Mouse (Mus musculus) heart, embryonic 12.5 days (tissue): ENCODE measurements around the gene Atg9b. TPM values are rescaled to one million over a fixed set of nuclear protein-coding genes. Genes with fewer than 3 reads are reported as not detected.

Experiments used
- ATAC-seq: fragments of 200-750 bp; cut with Nextera tagmentation; 2 replicates; pipeline ENCODE4 v1.8.0; 2017; ENCODE audit warnings: moderate TSS enrichment, moderate library complexity; ENCODE audit not compliant: insufficient number of reproducible peaks, low FRiP score
- H3K27ac ChIP-seq: fragments of 300-500 bp; sonication (generic); 2 replicates; pipeline ENCODE4 v1.5.1; 2016; ENCODE audit warnings: mild to moderate bottlenecking, moderate library complexity; ENCODE audit not compliant: poor library complexity, severe bottlenecking
- H3K27me3 ChIP-seq: fragments of 300-500 bp; sonication (generic); replicated peaks from 2 replicates; pipeline ENCODE4 v1.6.1; 2016; ENCODE audit warnings: mild to moderate bottlenecking, moderate library complexity
- H3K36me3 ChIP-seq: fragments of 300-500 bp; sonication (generic); 2 replicates; pipeline ENCODE4 v1.6.1; 2016; ENCODE audit warnings: mild to moderate bottlenecking, moderate library complexity
- H3K4me1 ChIP-seq: fragments of 300-500 bp; sonication (generic); replicated peaks from 2 replicates; pipeline ENCODE4 v1.6.1; 2016; ENCODE audit warnings: mild to moderate bottlenecking
- H3K4me2 ChIP-seq: fragments of 300-500 bp; sonication (generic); 2 replicates; pipeline ENCODE4 v1.6.1; 2016; ENCODE audit warnings: mild to moderate bottlenecking, moderate library complexity
- H3K4me3 ChIP-seq: fragments of 300-500 bp; sonication (generic); 2 replicates; pipeline ENCODE4 v1.5.1; 2016; ENCODE audit warnings: mild to moderate bottlenecking
- H3K9ac ChIP-seq: fragments of 300-500 bp; sonication (generic); 2 replicates; pipeline ENCODE4 v1.6.1; 2016; ENCODE audit warnings: mild to moderate bottlenecking, moderate library complexity
- H3K9me3 ChIP-seq: fragments of 300-500 bp; sonication (generic); replicated peaks from 2 replicates; pipeline ENCODE4 v1.6.1; 2016; ENCODE audit warnings: mild to moderate bottlenecking, moderate library complexity
- WGBS: fragments of 180-500 bp; shearing (Covaris S2); methylation state at CpG from one replicate; pipeline ENCODE4 v1.1.7; 2016; 5-methylcytosine and 5-hydroxymethylcytosine counted together
- polyA plus RNA-seq: library from polyadenylated mRNA; unstranded; fragments of >200 nt; fragmentation: Nextera tagmentation; extraction: Ambion mirVana; gene quantifications from 2 replicates; pipeline ENCODE4 v1.2.1, GENCODE M21; 2016

Gene Atg9b
- polyA plus RNA-seq, 1 experiment from 2014 or later = 2.6 TPM

DNA sequence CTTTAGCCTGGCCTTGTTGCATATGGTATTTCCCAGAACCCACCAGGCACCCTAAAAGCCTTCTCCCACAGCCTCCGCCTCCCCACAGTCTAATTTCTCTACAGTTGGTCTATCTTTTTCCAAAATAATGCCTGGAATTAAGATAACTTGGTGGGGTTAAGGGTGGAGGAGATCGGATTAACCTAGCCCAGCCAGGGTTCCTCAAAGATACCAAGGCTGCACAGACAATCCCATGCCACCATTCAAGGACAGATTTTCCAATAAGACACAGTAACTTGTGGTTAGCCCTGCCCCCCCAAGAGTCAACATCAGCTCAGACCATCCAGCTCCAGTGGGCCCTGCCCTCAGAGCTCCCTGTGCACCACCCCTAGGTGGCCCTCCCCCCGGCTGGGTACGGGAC, 11.4 kb downstream of the Atg9b start:
- 85% methylated on average over 4 of the region's 4 CpGs for WGBS

GRCm38 (mm10) chr5:24379501-24379900, 12.4 kb downstream of the Atg9b start:
- H3K27ac ChIP-seq = no peak overlapping the region
- peaks cover 50% of the 10 kb centered on the region for H3K4me1 ChIP-seq
- no peak for ATAC-seq
- H3K4me2 ChIP-seq = no peak overlapping the region
- WGBS = 47% methylated on average over 4 of the region's 4 CpGs
- H3K9ac ChIP-seq = no peak overlapping the region
- H3K4me3 ChIP-seq = no peak overlapping the region
- H3K27me3 ChIP-seq = no peaks in the 10 kb centered on the region
- H3K36me3 ChIP-seq = no peaks in the 10 kb centered on the region
- H3K9me3 ChIP-seq = no peaks in the 10 kb centered on the region

More for the DNA sequence above, 11.4 kb downstream of the Atg9b start:
- no peaks in the 10 kb centered on the region for H3K9me3 ChIP-seq
- no peak overlapping the region for H3K9ac ChIP-seq
- peaks cover 53% of the 10 kb centered on the region for H3K4me1 ChIP-seq
- 0 out of 2 replicates have a peak, but pooled peaks cover 3% of the 10 kb centered on the region for H3K27me3 ChIP-seq
- no peak overlapping the region for H3K27ac ChIP-seq
- no peaks in the 10 kb centered on the region for H3K36me3 ChIP-seq
- H3K4me3 ChIP-seq = no peak overlapping the region
- H3K4me2 ChIP-seq = no peak overlapping the region
- no peak for ATAC-seq

DNA sequence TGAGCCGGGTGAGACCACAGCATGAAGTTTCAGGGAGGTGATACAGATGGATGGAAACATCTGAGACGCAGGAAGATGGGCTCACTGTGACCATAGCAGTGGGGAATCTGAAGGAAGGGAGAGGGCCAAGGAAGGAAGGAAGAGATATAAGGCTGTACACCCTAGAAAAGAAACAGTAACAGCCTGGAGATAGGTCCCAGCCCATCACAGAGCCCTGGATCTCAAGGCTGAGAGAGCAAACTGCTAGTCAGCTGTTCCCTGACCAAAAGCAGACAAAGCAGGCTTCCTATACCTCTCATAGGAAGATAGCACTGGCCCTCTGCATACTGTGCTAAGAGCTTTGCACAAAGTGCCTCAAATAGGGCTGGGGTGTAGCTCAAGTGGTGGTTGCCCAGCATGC, 13.2 kb downstream of the Atg9b start:
- Histone ChIP-seq H3K4me2 (no peak overlapping the region), H3K27ac (no peak overlapping the region), H3K9me3 (no peaks in the 10 kb centered on the region), H3K4me1 (peaks cover 50% of the 10 kb centered on the region), H3K4me3 (no peak overlapping the region), H3K9ac (no peak overlapping the region), H3K36me3 (no peaks in the 10 kb centered on the region), H3K27me3 (no peaks in the 10 kb centered on the region)
- no peak for ATAC-seq
- WGBS = 62% methylated on average over 2 of the region's 2 CpGs

- Histone ChIP-seq H3K27me3 (no peaks in the 10 kb centered on the region), H3K4me1 (peaks cover 37% of the 10 kb centered on the region), H3K9me3 (no peaks in the 10 kb centered on the region), H3K4me3 (no peak overlapping the region), H3K9ac (no peak overlapping the region), H3K4me2 (no peak overlapping the region), H3K36me3 (no peaks in the 10 kb centered on the region), H3K27ac (no peak overlapping the region)
- ATAC-seq = no peak
- WGBS = 64% methylated on average over 7 of the region's 7 CpGs
These were observed 17.1 kb downstream of the Atg9b start for GRCm38 (mm10) chr5:24374666-24375328.

DNA sequence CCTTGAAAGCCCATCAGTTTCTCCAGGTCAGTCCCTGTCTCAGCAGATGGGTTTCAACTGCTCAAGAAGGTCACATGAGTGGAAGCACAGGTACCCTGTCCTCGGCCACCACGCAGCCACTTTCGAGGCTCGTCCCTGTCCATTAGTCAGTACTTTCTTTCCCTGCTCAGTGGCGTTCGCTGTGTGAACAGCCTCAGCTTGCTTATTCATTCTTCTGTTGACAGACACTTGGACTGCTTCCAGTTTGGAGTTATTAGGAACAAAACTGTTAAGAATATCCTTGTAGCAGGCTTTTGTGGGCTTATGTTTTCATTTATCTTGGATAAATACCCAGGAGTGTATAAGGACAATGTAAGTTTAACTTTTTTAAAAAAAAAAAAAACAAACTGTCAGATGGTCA, 17.7 kb downstream of the Atg9b start:
- peaks cover 31% of the 10 kb centered on the region for H3K4me1 ChIP-seq
- no peaks in the 10 kb centered on the region for H3K9me3 ChIP-seq
- 17% methylated on average over 6 of the region's 6 CpGs for WGBS
- H3K4me3 ChIP-seq = no peak overlapping the region
- H3K9ac ChIP-seq = no peak overlapping the region
- H3K36me3 ChIP-seq = no peaks in the 10 kb centered on the region
- H3K27ac ChIP-seq = no peak overlapping the region
- H3K4me2 ChIP-seq = 0 out of 2 replicates have a peak overlapping the region, but pooled peaks have one; percentile 22
- no peak for ATAC-seq
- no peaks in the 10 kb centered on the region for H3K27me3 ChIP-seq

GRCm38 (mm10) chr5:24373807-24374206, 18.1 kb downstream of the Atg9b start:
- no peak overlapping the region for H3K9ac ChIP-seq
- H3K4me2 ChIP-seq = 0 out of 2 replicates have a peak overlapping the region, but pooled peaks have one; percentile 22
- H3K4me3 ChIP-seq = no peak overlapping the region
- no peaks in the 10 kb centered on the region for H3K9me3 ChIP-seq
- 77% methylated on average over 5 of the region's 5 CpGs for WGBS
- peaks cover 27% of the 10 kb centered on the region for H3K4me1 ChIP-seq
- no peak overlapping the region for H3K27ac ChIP-seq
- H3K27me3 ChIP-seq = no peaks in the 10 kb centered on the region
- no peaks in the 10 kb centered on the region; the same call in 1 of the 2 replicates for H3K36me3 ChIP-seq
- no peak for ATAC-seq

DNA sequence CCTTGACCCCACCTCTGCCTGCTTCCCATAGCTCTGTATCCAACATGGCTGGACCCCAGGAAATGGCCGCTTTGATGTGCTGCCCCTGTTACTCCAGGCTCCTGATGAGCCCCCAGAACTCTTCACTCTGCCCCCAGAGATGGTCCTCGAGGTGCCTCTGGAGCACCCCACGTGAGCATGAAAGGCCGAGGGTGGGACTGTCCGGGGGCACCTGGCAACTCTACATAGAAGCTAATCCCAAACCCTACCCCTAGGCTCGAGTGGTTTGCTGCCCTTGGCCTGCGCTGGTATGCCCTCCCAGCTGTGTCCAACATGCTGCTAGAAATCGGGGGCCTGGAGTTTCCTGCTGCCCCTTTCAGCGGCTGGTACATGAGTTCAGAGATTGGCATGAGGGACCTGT, 22.2 kb downstream of the Atg9b start:
- Histone ChIP-seq H3K36me3 (no peaks in the 10 kb centered on the region; the same call in 1 of the 2 replicates), H3K27ac (no peak overlapping the region), H3K4me3 (no peak overlapping the region), H3K9me3 (no peaks in the 10 kb centered on the region), H3K27me3 (no peaks in the 10 kb centered on the region), H3K4me2 (no peak overlapping the region), H3K9ac (no peak overlapping the region), H3K4me1 (peaks cover 37% of the 10 kb centered on the region)
- no peak for ATAC-seq
- 78% methylated on average over 9 of the region's 9 CpGs for WGBS

DNA sequence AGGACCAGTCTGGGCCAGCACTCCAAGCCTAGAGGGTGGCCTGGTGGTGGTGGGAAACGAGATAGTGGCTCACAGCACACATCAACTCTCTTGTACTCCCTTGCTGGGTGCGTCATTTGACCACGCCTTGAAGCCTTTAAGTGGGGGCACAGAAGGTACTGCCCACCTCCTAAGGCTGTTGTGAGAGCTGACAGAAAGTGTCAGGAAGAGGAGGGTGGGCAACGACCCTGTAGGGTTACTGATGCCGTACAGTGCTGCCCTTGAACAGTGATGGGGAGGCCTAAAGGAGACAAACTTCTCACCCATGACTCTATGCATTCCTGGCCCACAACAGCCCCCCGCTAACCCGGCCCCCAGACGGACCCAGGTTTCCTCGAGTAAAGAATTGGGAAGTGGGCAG, 25.5 kb downstream of the Atg9b start:
- peak overlapping the region; percentile 63 for H3K4me2 ChIP-seq
- H3K27ac ChIP-seq = no peak overlapping the region
- no peaks in the 10 kb centered on the region; the same call in 1 of the 2 replicates for H3K36me3 ChIP-seq
- H3K27me3 ChIP-seq = no peaks in the 10 kb centered on the region
- 68% methylated on average over 9 of the region's 9 CpGs for WGBS
- ATAC-seq = no peak
- no peaks in the 10 kb centered on the region for H3K9me3 ChIP-seq
- peaks cover 28% of the 10 kb centered on the region for H3K4me1 ChIP-seq
- H3K9ac ChIP-seq = no peak overlapping the region
- peak overlapping the region; percentile 46 for H3K4me3 ChIP-seq

- ATAC-seq = peak; percentile 38; the same call in 1 of the 2 replicates
- Histone ChIP-seq H3K9ac (peak overlapping the region; percentile 61), H3K4me1 (peaks cover 33% of the 10 kb centered on the region), H3K4me3 (peak overlapping the region; percentile 46), H3K9me3 (no peaks in the 10 kb centered on the region), H3K36me3 (no peaks in the 10 kb centered on the region; the same call in 1 of the 2 replicates), H3K27ac (peak overlapping the region; percentile 84), H3K4me2 (peak overlapping the region; percentile 63), H3K27me3 (no peaks in the 10 kb centered on the region)
- 9% methylated on average over 5 of the region's 5 CpGs for WGBS
These were observed 26.4 kb downstream of the Atg9b start for GRCm38 (mm10) chr5:24365528-24365927.

GRCm38 (mm10) chr5:24364963-24365362, 27.0 kb downstream of the Atg9b start:
- Histone ChIP-seq H3K36me3 (no peaks in the 10 kb centered on the region; the same call in 1 of the 2 replicates), H3K4me3 (peak overlapping the region; percentile 46), H3K4me2 (peak overlapping the region; percentile 63), H3K4me1 (peaks cover 35% of the 10 kb centered on the region), H3K27ac (peak overlapping the region; percentile 84), H3K9me3 (no peaks in the 10 kb centered on the region), H3K9ac (peak overlapping the region; percentile 61), H3K27me3 (no peaks in the 10 kb centered on the region)
- no peak for ATAC-seq
- 76% methylated on average over 10 of the region's 10 CpGs for WGBS

DNA sequence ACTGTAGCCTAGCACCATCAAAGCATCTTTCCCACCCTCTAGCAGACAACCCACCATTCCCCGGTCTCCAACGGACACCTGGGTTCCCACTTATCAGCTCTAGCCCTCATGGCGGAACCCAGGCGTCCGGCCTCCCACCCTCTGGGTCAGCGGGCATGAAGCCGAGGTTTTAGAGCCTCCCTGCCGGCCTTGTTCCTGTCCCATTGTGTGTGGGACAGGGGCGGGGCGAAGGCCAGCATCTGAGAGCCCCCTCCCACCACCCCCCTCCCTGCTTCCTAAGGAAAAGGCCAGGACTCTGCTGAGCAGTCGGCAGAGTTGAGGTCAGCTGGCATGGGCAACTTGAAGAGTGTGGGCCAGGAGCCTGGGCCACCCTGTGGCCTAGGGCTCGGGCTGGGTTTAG, 27.4 kb downstream of the Atg9b start, which contains the start of gene Nos3:
Gene Nos3, plus strand, starts transcription at position 303 of the 400 bp plus-strand sequence.
- H3K9ac ChIP-seq = peak within 1 kb of the TSS; percentile 61
- H3K9me3 ChIP-seq = no peaks in the 10 kb centered on the region
- peak within 1 kb of the TSS; percentile 46 for H3K4me3 ChIP-seq
- no peaks in the 10 kb centered on the region for H3K27me3 ChIP-seq
- ATAC-seq = peak; percentile 68
- peak within 1 kb of the TSS; percentile 63 for H3K4me2 ChIP-seq
- 54% methylated on average over 12 of the region's 12 CpGs for WGBS
- peak within 1 kb of the TSS; percentile 84 for H3K27ac ChIP-seq
- H3K36me3 ChIP-seq = no peaks in the 10 kb centered on the region; the same call in 1 of the 2 replicates
- H3K4me1 ChIP-seq = peaks cover 35% of the 10 kb centered on the region
